Mouse (Mus musculus) olfactory bulb, adult 2 months (tissue): ENCODE results near the gene Vstm2l.

ENCODE experiments used
- CTCF ChIP-seq: fragments of 200-500 bp; IDR thresholded peaks from 2 replicates; pipeline ENCODE4 v1.5.1; 2012; ENCODE audit warnings: low read depth, mild to moderate bottlenecking, low read length, moderate library complexity; ENCODE audit not compliant: insufficient read depth
- POLR2A ChIP-seq: fragments of 200-500 bp; IDR thresholded peaks from 2 replicates; pipeline ENCODE4 v1.6.1; 2012; ENCODE audit warnings: mild to moderate bottlenecking, low read depth, low read length, moderate library complexity; ENCODE audit not compliant: insufficient read depth

DNA sequence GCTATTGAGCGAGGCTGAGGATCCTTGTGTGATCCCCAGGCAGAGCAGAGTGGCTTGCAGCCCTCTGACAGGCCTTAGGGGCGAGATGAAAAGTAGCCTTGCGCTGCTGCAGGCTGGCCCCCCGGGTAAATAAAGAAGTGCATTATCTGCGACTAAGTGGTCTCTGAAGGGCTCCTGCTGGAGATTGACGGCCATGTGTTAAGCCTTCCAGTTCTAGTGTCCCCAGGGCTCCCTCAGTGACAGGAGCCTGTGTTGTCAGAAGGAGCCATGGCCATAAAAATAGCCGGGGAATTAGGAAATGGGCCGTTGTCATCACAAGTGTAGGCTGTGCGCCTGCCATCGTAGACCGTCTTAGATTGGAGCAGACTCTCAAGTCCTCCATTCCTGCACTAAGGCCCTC, 32.5 kb upstream of the Vstm2l start:
- no peak for TF ChIP-seq POLR2A
- no peak for TF ChIP-seq CTCF
